Mouse (Mus musculus): ENCODE results near the gene Zbtb41. TPM values are rescaled to one million over a fixed set of nuclear protein-coding genes. Genes with fewer than 3 reads are reported as not detected.

Zbtb41 gene
- polyA plus RNA-seq, 1 experiment from 2014 or later = 8.1 TPM

DNA sequence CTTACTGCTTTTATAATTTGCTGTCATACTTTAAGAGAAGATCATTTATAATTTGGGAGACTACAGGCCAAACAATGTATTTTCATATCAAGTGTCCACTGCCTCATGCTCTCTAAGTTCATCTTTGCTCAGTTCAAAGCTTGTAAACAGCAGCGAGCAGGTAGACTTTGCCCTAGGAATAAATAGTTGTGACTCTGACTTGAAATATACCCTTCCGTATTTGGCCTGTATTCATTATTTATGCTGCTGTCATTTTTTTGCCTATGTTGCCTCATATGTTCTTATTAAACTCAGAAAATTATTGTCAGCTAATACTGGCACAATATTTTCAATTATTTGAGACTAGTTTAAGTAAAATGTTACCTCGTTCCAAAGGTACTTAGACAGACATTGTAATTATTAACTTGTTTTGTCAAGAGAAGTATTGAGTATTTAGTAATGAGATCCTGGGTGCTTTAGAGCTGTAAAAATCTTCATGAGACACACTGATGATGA lies 79.2 kb downstream of the Zbtb41 start, which contains the start of gene F13b:
Gene F13b (plus strand): TSS at position 445 of the 495 bp plus-strand sequence.
- no peak for ATAC-seq (ENCODE audit: low read depth)
- no peaks in the 10 kb centered on the region for H3K9me3 ChIP-seq (ENCODE audit: control insufficient read depth, low read length)
- 89% methylated on average over 3 of the region's 3 CpGs for WGBS
- no peak within 1 kb of the TSS for H3K4me3 ChIP-seq (ENCODE audit: low read length)
- no peak within 1 kb of the TSS for H3K4me2 ChIP-seq (ENCODE audit: low read depth, low read length)
- no peak within 1 kb of the TSS for H3K27ac ChIP-seq (ENCODE audit: low read length)
- H3K9ac ChIP-seq (ENCODE audit: low read length) = no peak within 1 kb of the TSS
- H3K4me1 ChIP-seq (replicated peaks; ENCODE audit: control insufficient read depth, insufficient read depth, low read length) = no peaks in the 10 kb centered on the region
- no peaks in the 10 kb centered on the region for H3K36me3 ChIP-seq (ENCODE audit: control insufficient read depth, insufficient read depth, low read length)
- H3K27me3 ChIP-seq (ENCODE audit: control insufficient read depth, insufficient read depth, low read depth, low read length) = no peaks in the 10 kb centered on the region

Other genes starting within 250 kb of the Zbtb41 start
- 0.04 and 0.15 TPM in 2 replicates for gene Crb1, start 45.2 kb upstream of the Zbtb41 start, polyA plus RNA-seq (2015; fragmentation: Nextera tagmentation; extraction: Ambion mirVana)
- 15.0 and 15.3 TPM in 2 replicates for gene Aspm, start 32.5 kb downstream of the Zbtb41 start, polyA plus RNA-seq (2015; fragmentation: Nextera tagmentation; extraction: Ambion mirVana)
- 0.50 TPM in 1 of 2 replicates, not detected in the other for gene F13b, start 79.4 kb downstream of the Zbtb41 start, polyA plus RNA-seq (2015; fragmentation: Nextera tagmentation; extraction: Ambion mirVana)
- not detected in 2 replicates for gene Cfhr1, start 138.0 kb downstream of the Zbtb41 start, polyA plus RNA-seq (2015; fragmentation: Nextera tagmentation; extraction: Ambion mirVana)

All from lung, embryonic 16.5 days (tissue).